Mouse (Mus musculus): ENCODE data around the gene Duoxa1.

The Duoxa1 gene

GRCm38 (mm10) chr2:122347257-122347656 lies 33.7 kb upstream of the Duoxa1 start:
- TF ChIP-seq GATA4 (IDR thresholded peaks at IDR 0.05; ENCODE audit: insufficient replicate concordance, low read length): no peak

GRCm38 (mm10) chr2:122345106-122345893 lies 31.8 kb upstream of the Duoxa1 start:
- TF ChIP-seq GATA4 (IDR thresholded peaks at IDR 0.05; ENCODE audit: insufficient replicate concordance, low read length): no peak

DNA sequence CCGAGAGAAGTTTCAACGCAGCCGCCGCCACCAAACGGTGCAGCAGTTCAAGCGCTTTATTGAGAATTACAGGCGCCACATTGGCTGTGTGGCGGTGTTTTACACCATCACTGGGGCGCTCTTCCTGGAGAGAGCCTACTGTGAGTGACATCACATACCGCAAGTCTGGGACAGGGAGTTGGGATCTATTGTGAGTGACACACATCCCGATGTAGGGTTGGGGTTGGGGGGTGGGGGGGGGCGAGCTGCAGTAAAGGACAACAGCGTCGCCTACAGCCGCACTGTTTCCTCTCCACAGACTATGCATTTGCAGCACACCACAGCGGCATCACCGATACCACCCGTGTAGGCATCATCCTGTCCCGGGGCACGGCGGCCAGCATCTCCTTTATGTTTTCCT lies 23.8 kb upstream of the Duoxa1 start:
- no peak for TF ChIP-seq GATA4 (IDR thresholded peaks at IDR 0.05; ENCODE audit: insufficient replicate concordance, low read length)

GRCm38 (mm10) chr2:122334170-122334569 lies 20.6 kb upstream of the Duoxa1 start:
- no peak for TF ChIP-seq GATA4 (IDR thresholded peaks at IDR 0.05; ENCODE audit: insufficient replicate concordance, low read length)

DNA sequence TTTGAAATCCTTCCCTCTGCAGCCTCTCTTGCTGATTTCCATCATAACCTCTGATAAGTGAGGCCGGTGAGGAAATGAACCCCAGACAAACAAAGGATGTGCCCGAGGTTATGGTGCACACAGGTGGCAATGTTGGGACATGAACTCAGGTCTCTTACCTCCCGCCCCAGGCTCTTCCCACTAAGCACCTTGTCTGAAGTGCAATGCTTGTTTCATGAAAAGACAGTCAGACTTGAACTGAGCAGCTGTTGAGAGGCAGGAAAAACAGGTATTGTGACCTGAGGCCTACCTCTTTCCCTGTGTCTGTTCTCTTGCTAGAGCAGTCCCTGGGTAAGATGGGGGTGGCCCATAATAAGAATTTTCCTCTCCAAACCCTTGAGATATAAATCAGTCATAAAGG lies 18.7 kb upstream of the Duoxa1 start:
- no peak for TF ChIP-seq GATA4 (IDR thresholded peaks at IDR 0.05; ENCODE audit: insufficient replicate concordance, low read length)

- no peak for TF ChIP-seq GATA4 (IDR thresholded peaks at IDR 0.05; ENCODE audit: insufficient replicate concordance, low read length)
Measured at GRCm38 (mm10) chr2:122327986-122328385, 14.5 kb upstream of the Duoxa1 start.

- no peak for TF ChIP-seq GATA4 (IDR thresholded peaks at IDR 0.05; ENCODE audit: insufficient replicate concordance, low read length)
Measured at GRCm38 (mm10) chr2:122325361-122325760, 11.8 kb upstream of the Duoxa1 start.

DNA sequence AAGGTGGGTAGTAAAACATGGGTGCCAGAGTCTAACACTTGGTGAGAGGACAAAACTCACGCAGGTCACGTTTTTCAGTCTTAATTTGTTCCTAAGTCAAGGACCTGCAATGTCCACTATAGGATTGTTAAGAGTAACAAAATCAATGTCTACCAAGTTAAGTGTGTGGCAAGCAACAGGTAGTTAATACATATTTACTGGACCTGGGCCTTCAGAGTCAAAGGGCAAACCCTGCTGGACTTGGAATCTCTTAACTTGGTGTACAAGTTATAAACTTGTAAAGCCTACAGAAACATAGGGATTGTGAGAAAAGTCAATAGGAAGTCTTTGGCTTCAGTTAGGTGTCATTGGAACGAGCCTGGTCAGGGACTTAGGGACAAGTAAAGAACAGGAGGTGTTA lies 11.1 kb upstream of the Duoxa1 start:
- no peak for TF ChIP-seq GATA4 (IDR thresholded peaks at IDR 0.05; ENCODE audit: insufficient replicate concordance, low read length)

- no peak for TF ChIP-seq GATA4 (IDR thresholded peaks at IDR 0.05; ENCODE audit: insufficient replicate concordance, low read length)
Measured at GRCm38 (mm10) chr2:122323960-122324359, 10.4 kb upstream of the Duoxa1 start.

GRCm38 (mm10) chr2:122317384-122317783 lies 3.9 kb upstream of the Duoxa1 start:
- no peak for TF ChIP-seq GATA4 (IDR thresholded peaks at IDR 0.05; ENCODE audit: insufficient replicate concordance, low read length)

DNA sequence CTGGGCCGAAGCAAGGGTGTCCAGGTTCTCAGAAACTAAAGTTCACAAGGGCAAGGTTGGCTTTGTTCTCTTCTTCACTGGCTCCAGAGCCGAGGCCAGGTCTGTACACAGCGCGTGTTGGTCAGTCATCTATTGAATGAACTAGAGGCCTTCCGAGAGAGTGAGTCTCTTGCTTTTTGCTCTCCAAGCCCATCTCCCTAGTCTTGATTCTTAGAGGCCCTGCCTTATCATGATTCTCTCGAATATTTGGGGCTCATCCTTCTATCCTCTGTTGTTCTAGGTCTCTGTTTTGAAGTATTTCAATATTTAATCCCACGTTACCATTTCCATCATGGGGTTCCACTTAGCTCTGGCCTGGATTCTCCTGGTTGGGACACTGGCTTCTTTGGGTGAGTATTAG lies 1.8 kb upstream of the Duoxa1 start, which contains the start of gene Duox1:
Gene Duox1 (plus strand): TSS at position 301 of the 400 bp plus-strand sequence.
- TF ChIP-seq GATA4 (IDR thresholded peaks at IDR 0.05; ENCODE audit: insufficient replicate concordance, low read length): no peak

GRCm38 (mm10) chr2:122312722-122313417 lies 660 bp downstream of the Duoxa1 start:
- no peak for TF ChIP-seq GATA4 (IDR thresholded peaks at IDR 0.05; ENCODE audit: insufficient replicate concordance, low read length)

- TF ChIP-seq GATA4 (IDR thresholded peaks at IDR 0.05; ENCODE audit: insufficient replicate concordance, low read length): no peak
Measured at GRCm38 (mm10) chr2:122311561-122311960, 2.0 kb downstream of the Duoxa1 start.

DNA sequence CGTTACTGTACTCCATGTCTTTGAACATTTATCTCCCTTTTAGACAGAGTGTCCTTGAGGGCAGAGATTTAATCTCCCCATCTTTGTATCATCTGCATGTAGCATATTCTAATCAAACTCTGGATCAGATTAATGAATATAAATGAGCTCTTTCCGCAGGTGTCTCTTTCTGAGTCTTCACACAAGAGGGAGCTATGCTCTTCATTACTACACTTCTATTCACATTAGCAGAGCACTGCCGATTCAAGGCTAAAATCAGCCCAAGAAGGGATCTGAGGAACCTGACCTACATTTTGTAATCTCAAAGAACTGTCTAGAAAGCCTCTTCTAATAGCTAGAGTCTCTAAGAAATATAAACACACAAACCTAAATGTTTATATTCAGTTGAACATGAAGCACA lies 3.9 kb downstream of the Duoxa1 start:
- TF ChIP-seq GATA4 (IDR thresholded peaks at IDR 0.05; ENCODE audit: insufficient replicate concordance, low read length): no peak

DNA sequence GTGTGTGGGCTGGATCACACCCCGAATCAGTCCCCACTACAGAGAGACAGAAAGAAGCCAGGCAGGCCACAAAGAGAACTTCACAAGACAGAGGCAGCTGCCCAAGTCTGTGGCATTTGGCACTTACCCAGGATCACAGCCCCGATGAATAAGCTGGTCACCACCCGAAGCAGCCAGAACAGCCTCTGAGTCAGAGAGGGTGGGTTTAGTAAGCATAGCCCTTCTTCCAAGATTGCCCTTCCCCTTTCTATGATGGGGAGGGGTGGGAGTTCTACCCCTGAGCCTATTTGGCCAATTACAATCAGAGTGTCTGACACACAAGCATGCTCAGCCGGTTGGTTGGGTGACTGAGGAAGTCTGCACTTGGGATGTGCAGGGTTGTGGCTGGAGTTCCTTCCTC lies 7.3 kb downstream of the Duoxa1 start:
- TF ChIP-seq GATA4 (IDR thresholded peaks at IDR 0.05; ENCODE audit: insufficient replicate concordance, low read length): no peak

GRCm38 (mm10) chr2:122305097-122305892 lies 8.2 kb downstream of the Duoxa1 start:
- no peak for TF ChIP-seq GATA4 (IDR thresholded peaks at IDR 0.05; ENCODE audit: insufficient replicate concordance, low read length)
